Mouse (Mus musculus) left cerebral cortex, adult 11 months (tissue): Measurements from ENCODE around the gene Flrt1.
"Not testable (repeated sequence)": the region's sequence is repeated elsewhere in the genome, so short reads cannot be mapped to it uniquely, and the experiment has no call there.

Experiments
- DNase-seq: peaks from one replicate; pipeline ENCODE4 v3.0.0; 2022; ENCODE audit warnings: low spot score

The Flrt1 gene

GRCm38 (mm10) chr19:7068661-7069531 lies 36.6 kb downstream of the Flrt1 start:
- no peak for DNase-seq

GRCm38 (mm10) chr19:7068136-7068535 lies 37.4 kb downstream of the Flrt1 start:
- peak; percentile 59 for DNase-seq

GRCm38 (mm10) chr19:7067344-7068050 lies 38.0 kb downstream of the Flrt1 start:
- DNase-seq = no peak

- DNase-seq = no peak
These were observed 38.6 kb downstream of the Flrt1 start for GRCm38 (mm10) chr19:7066828-7067342.

- no peak for DNase-seq
These were observed 39.3 kb downstream of the Flrt1 start for GRCm38 (mm10) chr19:7066034-7066827.

- peak; percentile 67 for DNase-seq
These were observed 41.0 kb downstream of the Flrt1 start for GRCm38 (mm10) chr19:7064571-7064970.

- no peak for DNase-seq
These were observed 42.6 kb downstream of the Flrt1 start for GRCm38 (mm10) chr19:7062916-7063315.

GRCm38 (mm10) chr19:7062110-7062509 lies 43.4 kb downstream of the Flrt1 start:
- no peak for DNase-seq

- DNase-seq = no peak
These were observed 47.0 kb downstream of the Flrt1 start for GRCm38 (mm10) chr19:7058541-7058940.

GRCm38 (mm10) chr19:7057722-7058207 lies 47.8 kb downstream of the Flrt1 start:
- peak; percentile 53 for DNase-seq

- no peak for DNase-seq
These were observed 48.3 kb downstream of the Flrt1 start for GRCm38 (mm10) chr19:7057126-7057721.

GRCm38 (mm10) chr19:7056248-7057087 lies 49.1 kb downstream of the Flrt1 start, which contains the start of gene Macrod1:
TSS of gene Macrod1 (plus strand) at chr19:7056810.
- DNase-seq = peak; percentile 69

GRCm38 (mm10) chr19:7055173-7055572 lies 50.4 kb downstream of the Flrt1 start:
- DNase-seq = no peak

- no peak for DNase-seq
These were observed 50.8 kb downstream of the Flrt1 start for GRCm38 (mm10) chr19:7054772-7055171.

GRCm38 (mm10) chr19:7053382-7053781 lies 52.1 kb downstream of the Flrt1 start:
- DNase-seq = not testable (repeated sequence)

GRCm38 (mm10) chr19:7044706-7045105 lies 60.8 kb downstream of the Flrt1 start:
- no peak for DNase-seq

- no peak for DNase-seq
These were observed 61.2 kb downstream of the Flrt1 start for GRCm38 (mm10) chr19:7044279-7044678.
